Mouse (Mus musculus) neural tube, embryonic 12.5 days (tissue): ENCODE results near the gene Agbl5. TPM values are rescaled to one million over a fixed set of nuclear protein-coding genes. Genes with fewer than 3 reads are reported as not detected.

ENCODE experiments used
- polyA plus RNA-seq: library from polyadenylated mRNA; unstranded; fragments of >200 nt; fragmentation: Nextera tagmentation; extraction: Ambion mirVana; gene quantifications from 2 replicates; pipeline ENCODE4 v1.2.1, GENCODE M21; 2016

Agbl5 gene
- polyA plus RNA-seq, 1 experiment from 2014 or later = 29.0 TPM

Other genes starting within 250 kb of the Agbl5 start
- gene Slc35f6, start 240.8 kb upstream of the Agbl5 start, polyA plus RNA-seq = 25.5 and 25.8 TPM in 2 replicates
- 210 and 233 TPM in 2 replicates for gene Cenpa, start 221.9 kb upstream of the Agbl5 start, polyA plus RNA-seq
- 138 and 150 TPM in 2 replicates for gene Dpysl5, start 177.1 kb upstream of the Agbl5 start, polyA plus RNA-seq
- gene Mapre3, start 74.1 kb upstream of the Agbl5 start, polyA plus RNA-seq = 79.8 and 80.1 TPM in 2 replicates
- gene Tmem214, start 20.7 kb upstream of the Agbl5 start, polyA plus RNA-seq = 60.2 and 61.4 TPM in 2 replicates
- gene Ost4, start 19.1 kb downstream of the Agbl5 start, polyA plus RNA-seq = 294 and 304 TPM in 2 replicates
- 63.7 and 75.3 TPM in 2 replicates for gene Emilin1, start 24.7 kb downstream of the Agbl5 start, polyA plus RNA-seq
- 6.7 and 8.6 TPM in 2 replicates for gene Khk, start 32.7 kb downstream of the Agbl5 start, polyA plus RNA-seq
- 15.9 and 17.7 TPM in 2 replicates for gene Cgref1, start 56.9 kb downstream of the Agbl5 start, polyA plus RNA-seq
- gene Preb, start 71.7 kb downstream of the Agbl5 start, polyA plus RNA-seq = 128 and 130 TPM in 2 replicates
- not detected in 2 replicates for gene Tcf23, start 80.0 kb downstream of the Agbl5 start, polyA plus RNA-seq
- gene Atraid, start 159.6 kb downstream of the Agbl5 start, polyA plus RNA-seq = 119 and 125 TPM in 2 replicates
- gene Slc5a6, start 160.2 kb downstream of the Agbl5 start, polyA plus RNA-seq = 11.0 and 12.2 TPM in 2 replicates
- 24.2 and 30.1 TPM in 2 replicates for gene Cad, start 166.1 kb downstream of the Agbl5 start, polyA plus RNA-seq
- gene Dnajc5g, start 217.6 kb downstream of the Agbl5 start, polyA plus RNA-seq = not detected in 2 replicates
- gene Slc30a3, start 219.5 kb downstream of the Agbl5 start, polyA plus RNA-seq = 16.2 and 18.8 TPM in 2 replicates
- gene Trim54, start 228.0 kb downstream of the Agbl5 start, polyA plus RNA-seq = 0.79 and 0.88 TPM in 2 replicates